Mouse (Mus musculus) MEL (cell line): Measurements from ENCODE around the gene Dock9. TPM values are rescaled to one million over a fixed set of nuclear protein-coding genes. Genes with fewer than 3 reads are reported as not detected.

Experiments
- DNase-seq: peaks from one replicate; pipeline ENCODE4 v3.0.0; 2011; ENCODE audit warnings: low read depth, low spot score
- H3K27ac ChIP-seq: 2 replicates; pipeline ENCODE4 v1.5.1; 2012; ENCODE audit warnings: low read depth, mild to moderate bottlenecking, control low read depth, low read length, moderate library complexity; ENCODE audit not compliant: control insufficient read depth
- H3K27me3 ChIP-seq, 2 experiments: fragments of 150-350 bp in 1 of 2; sonication (generic) in 1 of 2; 2 replicates each; pipeline ENCODE4 v1.6.1; 2012; ENCODE audit warnings: low read length in 2 of 2, mild to moderate bottlenecking in 2 of 2, improper control_type of control experiment in 1 of 2, moderate library complexity in 1 of 2; ENCODE audit not compliant: insufficient read depth in 2 of 2, control insufficient read depth in 1 of 2
- H3K36me3 ChIP-seq, 2 experiments: 2 replicates each; pipeline ENCODE4 v1.6.1; 2012 to 2014; ENCODE audit warnings: low read length in 2 of 2, improper control_type of control experiment in 1 of 2, inconsistent platforms in 1 of 2, mild to moderate bottlenecking in 1 of 2; ENCODE audit not compliant: insufficient read depth in 2 of 2, control insufficient read depth in 1 of 2
- H3K4me1 ChIP-seq, 2 experiments: fragments of 150-350 bp in 1 of 2; sonication (generic) in 1 of 2; 2 replicates each; pipeline ENCODE4 v1.6.1; 2012; ENCODE audit warnings: low read length in 2 of 2, improper control_type of control experiment in 1 of 2, mild to moderate bottlenecking in 1 of 2; ENCODE audit not compliant: insufficient read depth in 2 of 2, control insufficient read depth in 1 of 2
- H3K4me3 ChIP-seq, 2 experiments: fragments of 150-350 bp in 1 of 2; sonication (generic) in 1 of 2; 2 replicates each; pipeline ENCODE4 v1.5.1; 2012; ENCODE audit warnings: low read depth in 2 of 2, low read length in 2 of 2, mild to moderate bottlenecking in 2 of 2, moderate library complexity in 2 of 2, control low read depth in 1 of 2, improper control_type of control experiment in 1 of 2; ENCODE audit not compliant: control insufficient read depth in 1 of 2, insufficient read depth in 1 of 2
- H3K79me2 ChIP-seq: 2 replicates; pipeline ENCODE4 v1.6.1; 2012; ENCODE audit warnings: mild to moderate bottlenecking, low read length, moderate library complexity; ENCODE audit not compliant: control insufficient read depth, poor library complexity, insufficient read depth
- H3K9ac ChIP-seq: 2 replicates; pipeline ENCODE4 v1.6.1; 2012; ENCODE audit warnings: low read depth, mild to moderate bottlenecking, control low read depth, low read length, moderate library complexity; ENCODE audit not compliant: control insufficient read depth, poor library complexity, severe bottlenecking
- H3K9me3 ChIP-seq: fragments of 150-350 bp; sonication (generic); replicated peaks from 2 replicates; pipeline ENCODE4 v1.6.1; 2012; ENCODE audit warnings: mild to moderate bottlenecking, low read length, improper control_type of control experiment, moderate library complexity; ENCODE audit not compliant: insufficient read depth
- BHLHE40 ChIP-seq: IDR thresholded peaks from 2 replicates; pipeline ENCODE4 v1.6.1; 2012; ENCODE audit warnings: low read depth, mild to moderate bottlenecking, inconsistent platforms, low read length, improper control_type of control experiment, borderline replicate concordance
- CHD1 ChIP-seq: IDR thresholded peaks from 2 replicates; pipeline ENCODE4 v1.6.1; 2012; ENCODE audit warnings: low read depth, mild to moderate bottlenecking, inconsistent platforms, low read length, improper control_type of control experiment
- CHD2 ChIP-seq: IDR thresholded peaks from 2 replicates; pipeline ENCODE4 v1.6.1; 2011; ENCODE audit warnings: low read length, improper control_type of control experiment
- CTCF ChIP-seq, 3 experiments: IDR thresholded peaks in 2 of 3; conservative IDR thresholded peaks in 1 of 3; 2 replicates each; pipeline ENCODE4 v1.5.1; 2011 to 2012; ENCODE audit warnings: low read length in 3 of 3, low read depth in 2 of 3, mild to moderate bottlenecking in 2 of 3, improper control_type of control experiment in 1 of 3, inconsistent platforms in 1 of 3, mixed read lengths in 1 of 3, moderate library complexity in 1 of 3; ENCODE audit not compliant: control insufficient read depth in 1 of 3, insufficient read depth in 1 of 3, poor library complexity in 1 of 3, severe bottlenecking in 1 of 3
- E2F4 ChIP-seq: IDR thresholded peaks from 2 replicates; pipeline ENCODE4 v1.6.1; 2011; ENCODE audit warnings: low read depth, low read length, improper control_type of control experiment, borderline replicate concordance
- ELF1 ChIP-seq: IDR thresholded peaks from 2 replicates; pipeline ENCODE4 v1.6.1; 2014; ENCODE audit warnings: low read depth, mild to moderate bottlenecking, inconsistent platforms, low read length, improper control_type of control experiment, moderate library complexity
- ETS1 ChIP-seq: IDR thresholded peaks from 2 replicates; pipeline ENCODE4 v1.6.1; 2012; ENCODE audit warnings: low read depth, mild to moderate bottlenecking, inconsistent platforms, low read length, improper control_type of control experiment, moderate library complexity
- HCFC1 ChIP-seq: IDR thresholded peaks from 2 replicates; pipeline ENCODE4 v1.6.1; 2012; ENCODE audit warnings: low read depth, mild to moderate bottlenecking, inconsistent platforms, low read length, improper control_type of control experiment, moderate library complexity
- MAFK ChIP-seq: IDR thresholded peaks from 2 replicates; pipeline ENCODE4 v1.6.1; 2011; ENCODE audit warnings: low read depth, mild to moderate bottlenecking, low read length, improper control_type of control experiment, borderline replicate concordance
- MXI1 ChIP-seq: IDR thresholded peaks from 2 replicates; pipeline ENCODE4 v1.6.1; 2011; ENCODE audit warnings: mild to moderate bottlenecking, low read depth, low read length, improper control_type of control experiment
- MYC ChIP-seq: IDR thresholded peaks from 2 replicates; pipeline ENCODE4 v1.6.1; 2011; ENCODE audit warnings: low read depth, mild to moderate bottlenecking, low read length, improper control_type of control experiment, moderate library complexity
- NRF1 ChIP-seq: IDR thresholded peaks from 2 replicates; pipeline ENCODE4 v1.6.1; 2014; ENCODE audit warnings: low read depth, mild to moderate bottlenecking, inconsistent platforms, low read length, improper control_type of control experiment, moderate library complexity; ENCODE audit not compliant: poor library complexity, insufficient read depth, severe bottlenecking
- POLR2A ChIP-seq, 2 experiments: IDR thresholded peaks; 2 replicates each; pipeline ENCODE4 v1.6.1; 2011 to 2012; ENCODE audit warnings: low read length in 2 of 2, mild to moderate bottlenecking in 2 of 2, control low read depth in 1 of 2, improper control_type of control experiment in 1 of 2, low read depth in 1 of 2, moderate library complexity in 1 of 2; ENCODE audit not compliant: control insufficient read depth in 1 of 2, insufficient read depth in 1 of 2, poor library complexity in 1 of 2
- POLR2AphosphoS5 ChIP-seq: IDR thresholded peaks from 2 replicates; pipeline ENCODE4 v1.6.1; 2012; ENCODE audit warnings: low read depth, borderline replicate concordance, mild to moderate bottlenecking, inconsistent platforms, low read length, moderate library complexity, mixed read lengths
- RAD21 ChIP-seq: IDR thresholded peaks from 2 replicates; pipeline ENCODE4 v1.6.1; 2011; ENCODE audit warnings: mild to moderate bottlenecking, low read depth, low read length, improper control_type of control experiment
- SIN3A ChIP-seq: IDR thresholded peaks from 2 replicates; pipeline ENCODE4 v1.6.1; 2012; ENCODE audit warnings: low read length, improper control_type of control experiment, inconsistent platforms
- SMC3 ChIP-seq: IDR thresholded peaks from 2 replicates; pipeline ENCODE4 v1.6.1; 2011; ENCODE audit warnings: low read depth, low read length, improper control_type of control experiment
- TCF12 ChIP-seq: IDR thresholded peaks from 2 replicates; pipeline ENCODE4 v1.6.1; 2014; ENCODE audit warnings: low read depth, mild to moderate bottlenecking, inconsistent platforms, low read length, improper control_type of control experiment, moderate library complexity
- UBTF ChIP-seq: IDR thresholded peaks from 2 replicates; pipeline ENCODE4 v1.6.1; 2012; ENCODE audit warnings: low read depth, mild to moderate bottlenecking, inconsistent platforms, low read length, improper control_type of control experiment, moderate library complexity, borderline replicate concordance; ENCODE audit not compliant: insufficient read depth
- USF2 ChIP-seq, 2 experiments: IDR thresholded peaks; 2 replicates each; pipeline ENCODE4 v1.6.1; 2011 to 2012; ENCODE audit warnings: improper control_type of control experiment in 2 of 2, low read length in 2 of 2, borderline replicate concordance in 1 of 2, inconsistent platforms in 1 of 2, low read depth in 1 of 2, mild to moderate bottlenecking in 1 of 2; ENCODE audit not compliant: insufficient read depth in 1 of 2
- ZKSCAN1 ChIP-seq: IDR thresholded peaks from 2 replicates; pipeline ENCODE4 v1.6.1; 2012; ENCODE audit warnings: low read depth, mild to moderate bottlenecking, inconsistent platforms, low read length, improper control_type of control experiment, moderate library complexity
- polyA plus RNA-seq, 2 experiments: library from polyadenylated mRNA; stranded (reverse) in 1 of 2; unstranded in 1 of 2; fragments of >175 nt in 1 of 2; fragments of >200 nt in 1 of 2; gene quantifications; 2 replicates each; pipeline versions ENCODE4 v1.2.1 to v1.2.4; 2012; ENCODE audit warnings: low replicate concordance in 2 of 2, low read depth in 1 of 2; ENCODE audit not compliant: insufficient read length in 2 of 2, insufficient read depth in 1 of 2, missing spikeins in 1 of 2
- total RNA-seq: library from RNA; depleted of rRNA; stranded (reverse); fragments of 300-350 nt; gene quantifications from 2 replicates; pipeline ENCODE4 v1.2.3, GENCODE M21; 2012

Dock9 gene
- total and polyA plus RNA-seq, 3 experiments, result 6.3 to 9.4 TPM; not detected in 1

- no peak for DNase-seq
- Histone ChIP-seq H3K9ac (no peak overlapping the region), H3K4me1 (no peaks in the 10 kb centered on the region), H3K79me2 (no peaks in the 10 kb centered on the region), H3K9me3 (no peaks in the 10 kb centered on the region), H3K36me3 (no peaks in the 10 kb centered on the region), H3K4me3 (no peak overlapping the region), H3K27ac (no peak overlapping the region), H3K27me3 (no peaks in the 10 kb centered on the region)
- TF ChIP-seq CHD1, result no peak
- TF ChIP-seq CTCF (IDR thresholded peaks at IDR 0.05 in 2 of 3, conservative IDR thresholded peaks at IDR 0.05 in 1 of 3; ENCODE audit: control insufficient read depth in 1 of 3, insufficient read depth in 1 of 3, low read depth in 2 of 3, low read length in 3 of 3, poor library complexity in 1 of 3, severe bottlenecking in 1 of 3), result no peak
- TF ChIP-seq ZKSCAN1, result no peak
- TF ChIP-seq MAFK, result no peak
- TF ChIP-seq POLR2A (IDR thresholded peaks at IDR 0.05; ENCODE audit: control insufficient read depth in 1 of 2, insufficient read depth in 1 of 2, low read depth in 1 of 2, low read length in 2 of 2, poor library complexity in 1 of 2), result no peak
These were observed 184.1 kb downstream of the Dock9 start for GRCm38 (mm10) chr14:121613490-121613889.

GRCm38 (mm10) chr14:121612926-121613325, 184.7 kb downstream of the Dock9 start:
- TF ChIP-seq UBTF, result no peak
- no peak for TF ChIP-seq SMC3
- TF ChIP-seq CHD2, result no peak
- no peak for TF ChIP-seq E2F4
- TF ChIP-seq ELF1, result no peak
- TF ChIP-seq ZKSCAN1, result no peak
- no peak for TF ChIP-seq POLR2AphosphoS5
- no peak for TF ChIP-seq USF2 (IDR thresholded peaks at IDR 0.05; ENCODE audit: borderline replicate concordance in 1 of 2, insufficient read depth in 1 of 2, low read depth in 1 of 2, low read length in 2 of 2)
- TF ChIP-seq NRF1, result no peak
- no peak for TF ChIP-seq CHD1
- TF ChIP-seq MXI1, result no peak
- no peak for TF ChIP-seq SIN3A
- no peak for TF ChIP-seq BHLHE40
- TF ChIP-seq RAD21, result no peak
- TF ChIP-seq TCF12, result no peak
- no peak for TF ChIP-seq HCFC1
- TF ChIP-seq ETS1, result no peak
- no peak for TF ChIP-seq MYC
- H3K36me3 ChIP-seq, result no peaks in the 10 kb centered on the region
- no peaks in the 10 kb centered on the region for H3K9me3 ChIP-seq
- peak; percentile 11 for DNase-seq
- H3K9ac ChIP-seq, result no peak overlapping the region
- no peak overlapping the region for H3K27ac ChIP-seq
- no peaks in the 10 kb centered on the region for H3K27me3 ChIP-seq
- no peaks in the 10 kb centered on the region for H3K4me1 ChIP-seq
- no peak overlapping the region for H3K4me3 ChIP-seq
- no peaks in the 10 kb centered on the region for H3K79me2 ChIP-seq
